ENCODE assay signal across 7 mouse cellular contexts in genomic region chr8:120144652-120145301, GRCm38 (mm10). TPM values are rescaled to one million over a fixed set of nuclear protein-coding genes. Genes with fewer than 3 reads are reported as not detected.
DNase-seq lines count a peak whose midpoint lies in the region; ATAC-seq and TF ChIP-seq lines count a peak whose summit lies in the region.

No protein-coding gene starts in this region.

- ATAC-seq in hindbrain, embryonic 16.5 days, result peak; percentile 56
- ATAC-seq in liver, postnatal 0 days, result no peak

- H3K4me1 ChIP-seq in hindbrain, embryonic 16.5 days (ENCODE audit: control insufficient read depth, insufficient read depth, low read depth, low read length), result peaks cover 18% of the 10 kb centered on the region
- H3K4me1 ChIP-seq in liver, postnatal 0 days (ENCODE audit: insufficient read depth), result no peaks in the 10 kb centered on the region

- no peak for TF ChIP-seq EP300 in liver, postnatal 0 days (IDR thresholded peaks at IDR 0.05; ENCODE audit: low read depth)

- WGBS in hindbrain, embryonic 16.5 days, result 47% methylated on average over 12 of the region's 12 CpGs
- 50% methylated on average over 12 of the region's 12 CpGs for WGBS in liver, postnatal 0 days (ENCODE audit: insufficient replicate concordance)

- peak; percentile 76 for DNase-seq in brain, embryonic 14.5 days (ENCODE audit: low read depth)
- DNase-seq in cerebellum, adult 9-11 months, result peak; percentile 83
- peak; percentile 60 to 86 for DNase-seq in lung, postnatal 4 days
- DNase-seq in thymus, postnatal 4 days, result no peak
- no peak for DNase-seq in heart, postnatal 36 days
- no peak for DNase-seq in liver, postnatal 0 days

- H3K27me3 ChIP-seq in hindbrain, embryonic 16.5 days (replicated peaks; ENCODE audit: control insufficient read depth, insufficient read depth, low read length), result no peaks in the 10 kb centered on the region
- no peaks in the 10 kb centered on the region for H3K27me3 ChIP-seq in liver, postnatal 0 days (ENCODE audit: insufficient read depth, low read length)

- 0 out of 2 replicates have a peak overlapping the region, but pooled peaks have one; percentile 28 for H3K9ac ChIP-seq in hindbrain, embryonic 16.5 days (ENCODE audit: low read depth, low read length)
- no peak overlapping the region for H3K9ac ChIP-seq in liver, postnatal 0 days (replicated peaks)

- peak overlapping the region; percentile 77 for H3K27ac ChIP-seq in hindbrain, embryonic 16.5 days (ENCODE audit: low read depth, low read length)
- H3K27ac ChIP-seq in liver, postnatal 0 days (ENCODE audit: low read depth), result no peak overlapping the region

- intact Hi-C loops in heart, postnatal 36 days (cut with DNase I), result no loop called here

- no peaks in the 10 kb centered on the region for H3K9me3 ChIP-seq in hindbrain, embryonic 16.5 days (ENCODE audit: control insufficient read depth, low read length)
- H3K9me3 ChIP-seq in liver, postnatal 0 days (ENCODE audit: low read length), result no peaks in the 10 kb centered on the region

- no peak for TF ChIP-seq CTCF in brain, embryonic 14.5 days (IDR thresholded peaks at IDR 0.05; ENCODE audit: borderline replicate concordance, extremely low read depth, insufficient read depth, insufficient read length)
- TF ChIP-seq CTCF in liver, postnatal 0 days (IDR thresholded peaks at IDR 0.05; ENCODE audit: low read depth), result no peak

- H3K4me2 ChIP-seq in hindbrain, embryonic 16.5 days (ENCODE audit: low read length), result peak overlapping the region; percentile 8; the same call in 1 of the 2 replicates
- no peak overlapping the region for H3K4me2 ChIP-seq in liver, postnatal 0 days (ENCODE audit: low read depth, low read length)

- no peaks in the 10 kb centered on the region; the same call in 1 of the 2 replicates for H3K36me3 ChIP-seq in hindbrain, embryonic 16.5 days (ENCODE audit: control insufficient read depth, insufficient read depth, low read length)
- no peaks in the 10 kb centered on the region for H3K36me3 ChIP-seq in liver, postnatal 0 days (replicated peaks; ENCODE audit: insufficient read depth, low read length)

- no peak for TF ChIP-seq POLR2A in brain, embryonic 14.5 days (IDR thresholded peaks at IDR 0.05; ENCODE audit: borderline replicate concordance, extremely low read depth, insufficient read depth, insufficient read length, poor library complexity, severe bottlenecking)

- no peak overlapping the region for H3K4me3 ChIP-seq in hindbrain, embryonic 16.5 days (ENCODE audit: low read length)
- H3K4me3 ChIP-seq in liver, postnatal 0 days (ENCODE audit: low read depth, low read length), result no peak overlapping the region

RNA-seq across cellular contexts. Expression of gene 6430548M08Rik, which starts 30.8 kb away (rescaled TPM):
- polyA plus RNA-seq in brain, embryonic 14.5 days (2012; rRNA removed), result 23.5 and 32.6 TPM in 2 replicates
- polyA plus RNA-seq in hindbrain, embryonic 16.5 days (2015; fragmentation: Nextera tagmentation; extraction: Ambion mirVana), result 32.6 and 38.0 TPM in 2 replicates
- 10 to 100 TPM; 13.8 to 15.9 TPM for total RNA-seq in heart, postnatal 36 days (2021)
- polyA plus RNA-seq in liver, postnatal 0 days (2015; fragmentation: Nextera tagmentation; extraction: Ambion mirVana), result 4.9 and 5.1 TPM in 2 replicates

RNA-seq across cellular contexts. Expression of gene Fam92b, which starts 32.5 kb away (rescaled TPM):
- 1.3 and 1.7 TPM in 2 replicates for polyA plus RNA-seq in brain, embryonic 14.5 days (2012; rRNA removed)
- 1.8 and 2.6 TPM in 2 replicates for polyA plus RNA-seq in hindbrain, embryonic 16.5 days (2015; fragmentation: Nextera tagmentation; extraction: Ambion mirVana)
- not detected for total RNA-seq in heart, postnatal 36 days (2021)
- not detected in 2 replicates for polyA plus RNA-seq in liver, postnatal 0 days (2015; fragmentation: Nextera tagmentation; extraction: Ambion mirVana)

RNA-seq across cellular contexts. Expression of gene Zdhhc7, which starts 43.5 kb away (rescaled TPM):
- 35.1 and 36.6 TPM in 2 replicates for polyA plus RNA-seq in brain, embryonic 14.5 days (2012; rRNA removed)
- 28.0 and 29.3 TPM in 2 replicates for polyA plus RNA-seq in hindbrain, embryonic 16.5 days (2015; fragmentation: Nextera tagmentation; extraction: Ambion mirVana)
- 10 to 100 TPM; 30.5 to 31.1 TPM for total RNA-seq in heart, postnatal 36 days (2021)
- polyA plus RNA-seq in liver, postnatal 0 days (2015; fragmentation: Nextera tagmentation; extraction: Ambion mirVana), result 9.9 and 10.8 TPM in 2 replicates

Comparison
In these comparisons a context has a peak if more than half of its experiments do, and no peak if none do; other contexts are left out.
1. DNase-seq: peak in brain, embryonic 14.5 days (single experiment), cerebellum, adult 9-11 months (single experiment) and lung, postnatal 4 days (2 of 2); none in thymus, postnatal 4 days (single experiment), heart, postnatal 36 days (0 of 2) and liver, postnatal 0 days (single experiment).